Mouse (Mus musculus): ENCODE results near the gene Washc2.

DNA sequence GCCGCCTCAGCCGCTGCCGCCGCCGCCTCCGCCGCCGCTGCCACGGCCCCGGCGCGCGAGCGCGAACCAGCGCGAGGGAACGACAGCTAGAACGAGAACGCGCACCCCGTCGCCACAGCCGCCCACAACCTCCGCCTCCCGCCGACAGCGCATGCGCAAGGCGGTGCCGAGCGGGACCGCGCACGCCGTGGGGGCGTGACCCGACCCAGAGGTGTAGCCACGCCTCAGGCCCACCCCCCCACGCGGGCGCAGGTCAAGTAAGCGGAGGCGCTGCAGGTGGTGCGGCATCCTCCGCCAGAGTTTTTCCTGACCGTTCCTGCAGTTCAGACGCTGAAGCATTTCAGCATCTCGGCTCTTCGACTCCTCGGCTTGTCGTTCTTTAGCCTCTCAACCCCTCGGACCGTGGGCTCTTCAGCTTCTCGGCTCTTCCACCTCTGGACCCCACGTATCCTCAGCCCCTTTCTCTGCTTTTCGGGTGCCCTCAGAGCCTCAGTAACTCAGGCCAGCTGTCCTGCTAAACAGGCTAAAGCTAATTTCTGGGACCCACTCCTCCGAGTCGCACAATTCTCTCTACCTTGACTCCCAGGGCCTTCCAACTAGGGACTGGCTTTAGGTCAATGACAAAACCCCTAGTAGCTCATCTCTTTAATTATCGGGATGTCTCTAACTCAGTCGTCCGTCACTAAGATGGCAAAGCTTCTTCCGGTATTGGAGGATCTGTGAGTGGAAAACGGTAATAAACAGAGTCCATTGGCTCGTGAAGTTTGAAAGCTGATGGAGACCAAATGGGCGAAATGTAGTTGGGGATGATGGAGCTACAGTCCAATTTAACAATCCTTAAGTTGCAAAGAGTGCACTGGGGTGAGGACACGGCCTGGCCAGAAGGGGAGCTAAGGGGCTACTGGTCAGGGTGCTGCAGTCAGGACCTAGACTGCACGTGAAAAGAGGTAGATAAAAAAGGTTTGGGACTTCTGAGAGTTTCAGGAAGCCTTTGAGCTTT is 14.1 kb upstream of the Washc2 start, which contains the start of gene Tmcc1:
- TF ChIP-seq CTCF (IDR thresholded peaks at IDR 0.05; ENCODE audit: low read depth) (peak; percentile 30), EP300 (optimal IDR thresholded peaks at IDR 0.05) (no peak)
